Mouse (Mus musculus): ENCODE measurements around the gene Napb.
A peak's percentile ranks its signal among the peaks of the same experiment; 100 is the strongest.
"Not testable (repeated sequence)": the region's sequence is repeated elsewhere in the genome, so short reads cannot be mapped to it uniquely, and the experiment has no call there.

Napb gene

DNA sequence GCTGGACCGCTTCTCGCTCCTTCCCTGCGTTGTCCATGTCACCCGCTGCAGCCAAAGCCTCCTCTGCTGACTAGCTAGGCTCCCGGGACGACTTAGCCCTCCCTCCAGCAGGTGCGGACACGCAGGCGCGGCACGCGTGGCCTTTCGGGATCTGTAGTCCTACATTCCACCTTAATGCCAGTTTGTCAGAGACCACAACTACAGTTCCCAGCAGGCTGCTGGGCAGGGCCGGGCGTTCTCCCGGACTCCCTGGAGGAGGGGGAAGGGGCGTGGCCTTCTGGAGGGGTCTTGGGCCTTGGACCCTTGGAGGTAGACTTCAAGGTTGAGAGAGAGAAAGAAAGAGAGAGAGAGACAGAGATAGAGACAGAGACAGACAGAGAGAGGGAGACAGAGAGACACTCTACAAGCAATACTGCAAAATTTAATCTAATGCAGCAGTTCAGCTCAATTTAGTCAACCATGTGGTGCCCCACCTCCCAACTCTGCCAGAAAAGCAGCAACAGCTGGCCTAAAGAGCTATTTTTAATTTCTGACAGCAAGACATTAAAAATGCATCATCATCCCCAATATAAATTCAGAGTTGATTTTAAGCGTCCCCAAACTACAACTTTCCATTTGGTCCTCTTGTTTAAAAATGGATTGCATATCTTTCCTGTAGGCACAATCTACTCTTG is at the start of gene Napb:
Gene Napb (minus strand): TSS at position 141 of the 674 bp plus-strand sequence.
- peak; percentile 94 to 99 for DNase-seq

DNA sequence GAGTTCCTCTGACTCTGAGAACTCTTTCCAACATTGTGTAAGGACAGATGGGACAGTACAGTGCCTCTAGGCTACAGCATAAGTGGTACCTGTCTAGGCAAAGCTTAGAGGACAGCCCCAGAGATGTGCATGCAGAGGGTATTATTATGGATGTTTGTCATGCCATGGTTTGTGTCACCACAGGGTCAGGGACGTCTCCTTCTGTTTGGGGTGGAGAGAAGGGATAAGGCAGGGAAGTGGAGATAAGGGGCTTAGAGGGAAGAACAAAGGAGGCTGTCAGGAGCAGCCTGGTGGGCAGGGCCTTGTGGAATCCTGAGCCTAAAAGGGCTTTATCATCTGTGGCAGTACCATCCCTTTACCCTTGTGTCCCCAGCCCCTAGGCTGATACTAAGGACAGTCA is 49.4 kb upstream of the Napb start, which contains the start of gene 8030411F24Rik:
Gene 8030411F24Rik (plus strand): TSS at position 301 of the 400 bp plus-strand sequence.
- no peak for DNase-seq

DNA sequence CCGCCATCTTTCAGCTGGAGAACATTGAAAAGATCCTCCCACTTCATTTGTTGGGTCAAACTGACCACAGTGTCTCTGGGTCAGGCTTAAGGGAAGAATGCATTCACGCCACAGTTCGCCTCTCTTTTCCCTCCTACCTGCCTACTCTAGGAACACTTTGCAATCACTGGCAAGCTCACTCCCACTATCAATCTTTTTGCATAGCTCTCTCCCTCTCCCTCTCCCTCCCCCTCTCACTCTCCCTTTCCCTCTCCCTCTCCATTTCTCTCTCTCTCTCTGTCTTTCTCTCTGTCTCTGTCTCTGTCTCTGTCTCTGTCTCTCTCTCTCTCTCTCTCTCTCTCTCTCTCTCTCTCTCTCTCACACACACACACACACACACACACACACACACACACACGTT is 39.1 kb upstream of the Napb start, which contains the start of gene Cst11:
Gene Cst11 (minus strand): TSS at position 101 of the 400 bp plus-strand sequence.
- DNase-seq, result not testable (repeated sequence)

DNA sequence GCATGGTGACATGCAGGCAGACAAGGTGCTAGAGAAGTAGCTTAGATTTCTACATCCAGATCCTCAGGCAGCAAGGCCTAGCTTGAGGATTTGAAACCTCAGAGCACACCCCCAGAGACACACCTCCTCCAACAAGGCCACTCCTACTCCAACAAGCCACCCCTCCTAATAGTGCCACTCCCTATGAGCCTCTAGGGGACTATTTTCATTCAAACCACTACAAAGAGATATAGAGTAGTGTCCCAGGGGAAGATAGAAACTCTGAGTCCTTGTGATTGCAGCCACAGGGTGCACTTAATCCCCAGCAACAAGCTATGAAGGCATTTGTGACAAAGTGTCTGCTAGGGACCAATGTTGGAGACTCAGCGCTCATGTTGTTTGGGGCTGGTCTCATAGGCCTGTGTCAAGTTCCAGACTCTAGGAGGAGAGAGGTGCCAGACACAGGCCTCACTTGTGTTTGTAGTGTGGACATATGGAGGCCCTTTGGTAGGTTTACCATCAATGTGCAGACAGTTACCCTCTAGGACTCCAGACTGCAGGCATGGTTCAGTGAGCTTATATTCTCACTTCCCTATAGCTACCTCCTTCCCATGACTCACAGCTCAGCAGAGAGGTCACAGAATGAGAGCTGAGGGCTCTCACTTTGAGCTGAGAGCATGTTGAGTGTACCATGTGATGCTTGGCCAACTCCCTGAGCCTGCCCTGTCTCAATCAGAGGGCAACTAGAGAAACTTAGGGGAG is 31.6 kb upstream of the Napb start:
- DNase-seq, result no peak

DNA sequence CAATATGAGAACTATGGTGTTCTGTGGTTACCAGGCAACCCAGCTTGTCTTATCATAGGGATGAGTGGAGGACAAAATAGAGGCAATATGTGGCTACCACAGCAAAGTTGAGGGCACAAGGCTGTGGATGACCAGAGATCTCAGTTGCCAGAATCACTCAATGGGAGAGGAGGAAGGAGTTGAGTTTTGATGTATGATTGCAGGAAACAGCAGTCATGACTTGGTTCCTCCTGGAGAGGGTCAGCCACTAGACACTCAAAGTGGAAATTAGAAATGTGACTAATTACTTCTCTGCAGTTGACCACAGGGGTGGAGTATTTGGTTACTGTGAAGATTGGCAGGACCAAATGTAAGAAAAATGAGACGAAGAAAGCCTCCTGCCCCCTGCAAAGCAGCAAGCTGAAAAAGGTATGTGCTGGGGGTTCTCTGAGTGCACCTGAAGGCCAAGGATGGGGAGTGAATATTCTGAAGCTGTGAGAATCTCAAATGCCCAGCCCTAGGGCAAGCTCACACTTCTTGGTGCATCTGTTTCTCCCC is 22.1 kb upstream of the Napb start:
- DNase-seq, result no peak

DNA sequence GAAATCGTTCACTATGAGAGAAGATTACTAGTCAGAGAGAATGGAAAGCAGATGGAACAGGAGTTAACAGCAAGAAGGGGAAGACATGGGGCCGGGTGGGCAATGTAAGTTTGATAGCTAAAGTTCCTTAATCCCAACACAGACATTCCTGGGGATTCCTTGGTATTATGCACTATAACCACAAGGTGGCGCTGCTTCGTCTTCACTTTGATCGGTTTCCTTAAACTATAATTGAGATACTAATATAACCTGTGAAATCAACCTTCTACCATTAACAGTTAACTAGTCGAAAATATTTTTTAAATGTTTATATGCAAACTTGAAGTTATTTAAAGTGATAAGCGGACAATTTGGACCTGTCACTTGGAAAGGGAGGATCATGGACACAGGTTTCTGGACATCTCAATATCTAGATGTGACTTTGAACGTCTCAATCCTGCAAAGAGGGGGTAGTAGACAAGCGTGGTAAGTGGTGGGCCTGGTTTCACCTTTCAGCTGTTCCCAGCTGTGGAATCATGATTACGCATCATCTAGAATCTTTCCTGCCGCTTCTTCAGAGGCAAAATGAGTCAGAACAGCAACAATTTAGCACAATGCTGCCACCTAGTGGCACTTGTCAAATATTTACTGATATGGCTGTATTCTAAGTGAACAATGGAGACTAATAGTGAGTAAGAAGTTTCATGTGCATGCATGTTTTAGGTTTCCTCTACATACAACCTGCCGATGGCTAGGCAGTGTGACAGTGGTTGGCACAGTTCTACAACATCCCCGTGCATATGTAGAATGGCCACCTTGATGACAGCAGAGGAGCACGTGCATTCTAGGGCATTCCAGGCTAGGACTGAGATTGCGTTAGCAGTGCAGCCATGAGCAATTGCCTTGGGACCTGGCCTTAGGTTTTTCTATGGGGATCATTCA is 19.9 kb upstream of the Napb start:
- DNase-seq, result peak; percentile 79 to 88

DNA sequence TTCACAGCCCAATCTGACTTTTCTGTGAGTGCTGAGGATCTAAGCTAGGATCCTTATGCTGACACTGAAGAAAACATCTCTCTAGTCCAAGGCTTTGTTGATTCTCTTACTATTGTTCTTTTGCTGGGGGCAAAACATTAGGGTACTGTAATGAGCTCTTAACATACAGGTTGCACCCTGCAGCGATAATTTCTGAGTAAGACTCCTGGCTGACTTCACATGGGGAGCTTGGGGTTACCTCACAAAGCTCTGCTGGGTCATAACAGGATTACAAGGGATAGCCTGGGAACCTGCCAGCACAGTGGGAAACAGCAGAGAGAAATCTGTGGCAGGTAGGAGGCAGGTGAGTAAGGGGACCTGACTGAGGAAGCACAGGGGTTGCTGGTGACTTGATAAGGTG is 17.8 kb upstream of the Napb start, which contains the start of gene Cstl1:
Gene Cstl1 (plus strand): TSS at position 301 of the 400 bp plus-strand sequence.
- DNase-seq, result no peak

DNA sequence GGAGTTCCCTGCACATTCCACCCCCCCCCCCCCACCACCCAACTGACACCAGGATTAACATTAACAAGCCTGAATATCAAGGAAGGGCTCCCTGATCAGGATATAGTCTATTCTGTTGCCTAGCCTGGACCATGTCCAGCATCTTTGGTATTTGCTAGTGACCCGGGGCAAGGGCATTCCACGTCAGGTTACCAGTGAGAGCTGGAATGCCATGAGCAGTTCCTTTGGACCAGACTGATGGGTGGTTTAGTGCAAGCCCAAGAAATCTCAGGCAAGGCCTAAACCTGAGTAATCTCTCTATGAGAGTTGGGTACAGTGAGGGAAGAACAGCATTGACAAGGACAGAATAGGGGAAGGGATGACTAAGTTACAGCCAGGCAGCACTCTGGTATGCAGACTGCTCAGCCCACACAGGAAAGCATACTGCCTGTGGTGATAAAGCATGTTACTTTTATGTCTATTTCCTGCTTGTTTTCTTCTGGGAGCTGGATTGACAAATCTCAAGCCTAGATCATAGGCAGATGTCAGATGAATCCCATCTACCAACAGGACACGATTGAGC is 11.7 kb upstream of the Napb start:
- no peak for DNase-seq

DNA sequence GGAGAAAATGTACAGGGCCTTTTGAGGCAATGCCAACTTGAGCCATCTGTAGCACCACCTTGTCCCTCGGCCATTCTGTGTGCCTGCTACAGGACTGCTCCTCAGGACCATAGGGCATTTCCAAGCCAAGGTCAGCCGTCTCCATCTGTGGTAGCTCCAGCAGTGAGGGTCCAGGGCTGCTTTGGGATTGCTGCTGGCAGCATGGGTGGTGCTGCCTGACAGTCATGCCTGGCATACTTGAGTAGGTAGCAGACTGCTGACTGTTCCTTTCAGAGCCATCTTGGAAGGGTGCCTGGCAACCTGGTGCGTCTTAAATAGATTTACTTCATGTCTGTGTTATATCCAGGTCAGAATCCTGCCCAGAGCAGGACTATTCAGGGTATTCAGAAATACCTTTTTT is 10.7 kb upstream of the Napb start:
- peak; percentile 89 to 93 for DNase-seq

DNA sequence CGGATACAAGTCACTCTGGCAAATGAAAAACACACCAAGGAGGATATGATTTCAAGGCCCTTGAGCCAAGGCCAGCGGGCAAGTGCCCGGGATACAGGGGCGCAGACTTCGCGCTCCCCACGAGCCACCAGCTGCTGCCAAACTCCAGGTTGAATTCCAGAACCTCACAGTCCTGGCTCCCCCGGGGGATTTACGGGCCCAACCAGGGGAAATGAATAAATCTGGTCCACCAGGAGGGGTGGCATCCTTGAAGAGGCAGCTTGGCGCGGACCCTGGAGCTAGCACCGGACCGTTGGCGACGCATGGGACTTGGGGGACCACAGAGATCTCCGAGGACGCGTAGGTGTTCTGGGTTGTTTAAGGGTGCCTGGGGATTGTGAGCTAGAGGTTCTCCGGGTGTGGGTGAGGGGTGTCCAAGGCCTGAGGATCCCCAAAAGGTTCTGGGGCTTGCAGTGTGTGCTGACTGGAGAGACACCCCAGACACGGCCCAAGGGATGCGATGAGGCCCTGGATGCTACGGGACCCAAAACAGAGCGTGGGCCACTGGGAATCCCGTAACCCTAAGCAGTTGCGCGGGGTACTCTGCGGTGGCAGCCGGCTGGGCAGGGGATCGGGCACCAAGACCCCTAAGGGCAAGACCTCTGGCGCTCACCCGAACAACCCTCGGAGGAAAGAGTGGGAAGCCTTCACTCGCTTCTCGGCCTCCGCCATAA is 497 bp downstream of the Napb start:
- peak; percentile 66 to 68 for DNase-seq

DNA sequence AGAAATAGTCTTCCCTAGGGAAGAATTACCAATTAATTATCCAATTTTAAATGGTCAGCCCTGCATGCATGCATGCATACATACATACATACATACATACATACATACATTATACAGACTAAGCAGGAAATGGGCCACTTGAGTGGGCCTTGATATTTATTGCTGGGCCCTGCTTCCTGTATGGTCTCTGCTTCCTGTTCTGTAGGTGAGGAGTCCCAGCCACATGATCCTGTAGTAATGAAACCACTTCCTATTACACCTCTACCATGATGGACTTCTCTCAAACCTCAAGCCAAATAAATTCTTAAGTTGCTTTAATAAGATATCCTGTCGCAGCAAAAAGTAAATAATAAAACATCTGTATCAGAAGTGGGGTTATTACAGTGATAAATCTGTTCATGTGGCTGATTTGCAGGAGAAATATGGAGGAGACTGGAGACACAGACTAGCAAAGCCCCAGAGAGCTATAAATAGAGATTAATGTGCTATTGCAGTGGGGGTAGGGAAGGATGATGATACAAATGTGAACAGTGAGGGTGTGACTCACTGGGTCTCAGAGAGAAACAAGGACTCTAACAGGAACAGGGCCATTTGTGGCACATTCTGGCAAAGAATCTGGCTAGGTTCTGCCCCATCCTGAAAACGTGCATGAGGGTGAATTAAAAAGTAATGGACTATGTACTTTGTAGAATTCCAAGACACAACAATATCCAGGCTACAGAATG is 12.8 kb downstream of the Napb start:
- DNase-seq, result no peak

DNA sequence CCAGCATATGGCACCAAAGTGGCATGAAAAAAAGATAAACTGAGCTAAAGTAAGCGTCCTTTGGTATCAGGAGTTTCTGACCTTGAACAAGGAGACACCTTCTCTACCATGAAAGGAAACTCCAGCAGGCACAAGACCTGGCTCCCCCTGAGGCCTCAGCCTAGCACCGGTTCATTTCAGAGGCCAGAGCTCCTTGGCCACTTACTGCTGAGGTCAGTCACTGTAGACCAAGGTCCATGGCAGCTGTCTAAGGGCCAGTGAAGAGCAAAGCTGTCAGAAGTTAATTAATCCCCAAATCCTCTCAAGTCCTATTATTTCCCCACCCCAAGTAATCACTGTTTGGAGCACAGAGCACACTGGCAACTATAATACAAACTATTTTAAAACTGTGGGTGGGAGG is 15.2 kb downstream of the Napb start:
- no peak for DNase-seq

DNA sequence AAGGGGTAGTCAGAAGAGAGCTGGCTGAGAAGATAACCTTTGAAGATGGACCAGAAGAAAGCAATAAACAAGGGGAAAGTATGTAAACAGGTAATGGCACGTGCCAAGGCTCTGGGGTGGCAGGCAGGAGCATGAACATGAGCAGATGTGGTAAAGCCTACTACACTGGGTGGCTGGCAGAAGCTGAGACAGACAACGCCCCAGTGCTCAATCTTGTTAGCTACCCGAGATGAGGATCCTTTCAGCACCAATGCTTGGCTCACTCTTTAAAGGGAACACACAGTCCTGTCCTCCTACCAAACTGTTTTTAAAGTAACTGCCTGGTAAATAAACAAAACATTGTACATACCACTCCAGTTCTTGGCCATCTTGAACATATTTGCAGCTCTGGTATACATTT is 19.9 kb downstream of the Napb start:
- DNase-seq, result no peak

DNA sequence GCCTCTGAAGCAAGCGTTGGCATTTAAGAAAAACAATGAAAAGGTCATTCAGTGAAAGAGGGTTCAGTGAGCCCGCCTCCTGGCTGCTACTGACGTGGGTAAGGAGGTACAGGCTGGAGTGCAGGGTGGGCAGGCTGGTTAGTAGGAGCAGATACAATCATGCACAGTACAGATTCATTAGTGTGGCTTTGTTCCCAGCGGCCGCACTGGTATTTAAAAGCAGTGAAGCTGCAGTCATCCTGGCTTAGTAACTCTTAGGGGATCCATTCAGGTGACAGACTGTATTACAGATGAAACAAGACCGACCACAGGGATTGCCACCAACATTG is 25.1 kb downstream of the Napb start:
- no peak for DNase-seq

DNA sequence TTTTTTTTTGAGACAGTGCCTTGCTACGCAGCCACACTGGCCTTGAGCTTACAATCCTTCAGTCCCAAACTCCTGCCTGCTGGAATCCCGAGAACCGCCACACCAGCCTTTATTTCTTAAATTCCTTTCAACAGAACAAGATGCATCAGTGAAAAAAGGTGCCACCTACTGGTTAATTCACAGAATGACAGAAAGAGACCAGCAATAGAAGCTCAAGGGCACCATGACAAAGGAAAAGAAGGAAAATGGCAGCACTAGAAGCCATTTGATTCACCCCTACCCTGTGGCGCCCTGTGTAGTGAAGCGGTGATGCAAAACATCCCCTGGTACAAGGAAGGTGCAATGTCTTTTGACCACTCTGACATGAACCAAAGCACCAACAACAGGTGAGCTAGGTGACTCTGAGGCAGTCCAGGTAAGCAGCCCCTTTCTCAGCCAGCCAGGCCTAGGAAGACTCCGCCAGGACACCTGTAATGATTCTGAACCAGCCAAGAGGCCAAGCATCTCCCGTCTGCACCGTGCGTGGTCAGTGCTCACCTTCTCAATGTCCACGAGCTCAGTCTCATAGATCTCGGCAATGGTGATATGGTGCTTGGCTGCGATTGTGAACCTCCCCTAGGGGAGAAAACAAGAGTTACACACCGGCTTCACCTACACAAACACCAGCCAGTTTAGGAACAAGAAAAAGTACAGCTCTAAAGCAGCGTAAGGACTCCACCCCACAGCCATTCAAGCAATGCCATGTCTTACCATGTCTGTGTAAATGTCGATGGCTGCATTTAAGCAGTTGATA is 25.7 kb downstream of the Napb start:
- no peak for DNase-seq

DNA sequence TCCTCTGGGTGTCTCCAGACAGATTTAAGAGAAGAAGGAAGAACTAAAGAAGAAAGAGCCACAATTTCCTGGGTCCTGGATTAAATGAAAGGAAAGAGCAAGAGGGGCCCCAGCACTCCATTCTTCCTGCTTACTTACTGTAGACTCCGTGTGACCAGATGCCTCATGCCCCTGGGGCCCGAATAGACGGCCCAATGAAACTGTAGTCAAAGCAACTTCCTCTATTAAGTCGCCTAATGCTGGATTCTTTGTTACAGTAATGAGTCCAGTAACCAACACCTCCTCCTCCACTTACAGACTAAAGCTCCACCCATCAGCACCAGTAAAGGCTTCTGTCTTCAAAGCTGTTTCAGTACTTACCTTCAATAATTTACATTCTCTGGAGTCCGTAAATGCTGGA is 33.7 kb downstream of the Napb start:
- no peak for DNase-seq

DNA sequence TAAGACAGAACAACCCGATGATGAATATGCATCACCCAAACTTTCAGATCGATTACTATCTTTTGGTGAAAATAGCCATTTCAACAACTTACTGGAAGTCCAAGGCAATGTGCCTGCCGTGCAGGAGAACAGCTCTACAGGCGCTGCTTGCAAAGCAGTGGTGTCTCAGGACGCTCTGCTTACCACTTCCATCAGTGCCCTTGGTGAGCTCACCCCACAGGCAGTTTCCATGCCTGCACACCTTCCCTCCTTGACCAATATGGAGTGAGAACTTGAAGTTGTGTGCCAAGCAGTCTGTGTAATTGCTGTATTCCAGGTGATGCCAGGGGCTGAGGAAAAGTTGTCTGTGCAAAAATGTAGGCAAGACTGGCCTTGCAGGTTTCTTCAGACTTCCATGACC is 41.5 kb downstream of the Napb start:
- DNase-seq, result no peak

DNA sequence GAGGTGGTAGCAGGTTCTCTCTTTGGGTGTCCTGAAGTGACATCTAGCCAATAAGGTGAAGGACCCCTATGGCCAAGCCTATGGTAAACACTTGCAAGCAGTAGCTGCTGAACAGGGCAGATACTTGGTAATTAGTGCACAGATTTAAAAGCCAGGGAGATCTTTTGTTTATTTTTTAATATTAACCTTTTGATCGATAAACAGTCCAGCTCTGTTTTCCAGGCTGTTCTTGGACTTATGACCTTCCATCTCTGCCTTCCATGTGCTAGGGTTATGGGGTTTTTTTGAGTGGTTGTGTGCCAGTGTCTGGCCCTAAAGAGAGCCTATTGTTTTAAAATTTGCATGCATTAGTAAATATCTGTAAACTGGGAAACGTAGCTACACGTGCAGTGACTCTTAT is 42.0 kb downstream of the Napb start:
- no peak for DNase-seq

DNA sequence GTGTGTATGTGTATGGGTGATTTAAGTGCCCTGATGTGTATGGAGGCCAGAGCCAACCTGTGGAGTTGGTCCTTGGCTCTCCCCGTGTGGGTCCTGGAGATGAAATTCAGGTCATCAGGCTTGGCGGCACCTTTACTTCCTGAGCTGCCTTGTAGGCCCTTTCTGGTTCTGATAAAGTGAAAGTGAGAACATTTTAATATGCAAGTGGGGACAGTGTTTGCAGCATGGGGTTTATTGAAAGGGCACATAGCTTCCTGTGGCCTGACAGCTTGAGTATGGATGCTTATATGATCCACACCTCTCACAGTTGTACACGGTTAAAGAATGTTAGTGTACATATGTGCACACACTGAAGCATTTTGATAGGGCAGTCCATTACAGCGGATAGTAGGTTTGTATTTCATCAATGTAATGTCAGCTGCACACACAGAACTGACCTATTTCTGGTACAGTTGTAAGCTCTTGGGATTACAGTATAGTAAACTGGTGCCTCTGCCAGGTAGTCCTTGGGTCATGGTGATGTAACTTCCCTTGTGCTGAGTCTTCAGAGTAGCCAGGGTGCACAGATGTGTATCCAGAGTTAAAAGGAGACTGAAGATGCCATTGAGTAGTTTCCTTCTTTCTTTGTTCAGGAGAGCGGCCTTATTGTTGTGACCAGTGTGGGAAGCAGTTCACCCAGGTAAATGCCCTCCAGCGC is 42.7 kb downstream of the Napb start:
- DNase-seq, result no peak

DNA sequence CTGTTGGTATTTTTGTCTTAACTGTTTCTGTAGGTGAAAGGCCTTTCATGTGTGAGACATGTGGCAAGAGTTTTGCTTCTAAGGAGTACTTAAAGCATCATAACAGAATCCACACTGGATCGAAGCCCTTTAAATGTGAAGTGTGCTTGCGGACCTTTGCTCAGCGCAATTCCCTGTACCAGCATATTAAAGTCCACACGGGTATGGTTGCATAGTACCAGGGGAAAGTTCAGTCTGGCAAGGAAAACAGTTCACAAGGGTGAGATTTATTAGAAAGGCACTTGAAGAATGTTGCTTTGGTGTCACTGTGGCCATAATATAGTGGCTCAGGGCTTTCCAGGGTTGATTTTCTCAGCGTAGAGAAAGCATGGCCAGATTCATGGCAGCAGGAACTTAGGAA is 44.3 kb downstream of the Napb start:
- no peak for DNase-seq
